Comparison of ENCODE assay signal across 22 mouse cellular contexts in the genomic region with DNA sequence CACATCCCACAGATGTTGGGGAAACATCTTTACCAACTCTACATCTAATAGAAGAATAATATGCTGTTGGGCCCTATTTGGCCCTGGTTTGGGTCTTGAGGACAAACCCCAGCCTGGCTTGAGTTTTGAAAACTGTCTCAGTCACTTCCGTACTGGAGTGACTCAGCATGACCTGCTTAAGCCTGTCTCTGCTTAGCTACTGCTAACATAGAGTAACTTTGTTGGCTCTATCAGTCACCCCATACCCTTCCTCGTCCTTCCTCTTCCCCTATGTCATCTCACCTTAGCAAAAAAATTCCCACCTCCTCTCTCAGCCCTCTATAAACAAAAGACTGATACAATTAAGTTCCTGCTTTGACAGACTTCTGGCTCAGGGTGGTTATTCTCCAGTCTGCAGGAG.
DNase-seq lines count a peak whose midpoint lies in the region; ATAC-seq and TF ChIP-seq lines count a peak whose summit lies in the region.
"Had no signal": no experiment of that assay in that cellular context is flagged by ENCODE, and none has a peak within 500 bp of the region (broad histone marks: within the 10 kb centered on the region; RNA-seq: fewer than 3 reads in every experiment).

No protein-coding gene starts in this region.

- ATAC-seq in hematopoietic stem cell, adult 5-6 weeks (replicated peaks in 1 of 2; ENCODE audit: insufficient read depth in 1 of 2, low FRiP score in 2 of 2, low TSS enrichment in 1 of 2, low read depth in 1 of 2, poor library complexity in 2 of 2, severe bottlenecking in 2 of 2) = peak; percentile 95 to 98
- no peak for ATAC-seq in kidney, embryonic 16.5 days (ENCODE audit: low FRiP score, low TSS enrichment)
- ATAC-seq: CD4-positive, CD25-positive, alpha-beta regulatory T cell, adult 4 months; hindbrain, postnatal 0 days; intestine, embryonic 16.5 days had no signal

- H3K36me3 ChIP-seq in CH12.LX (replicated peaks in 1 of 2; ENCODE audit: control insufficient read depth in 1 of 2, insufficient read depth in 1 of 2, low read length in 1 of 2) = no peaks in the 10 kb centered on the region
- H3K36me3 ChIP-seq in kidney, embryonic 16.5 days (ENCODE audit: insufficient read depth, low read length) = no peaks in the 10 kb centered on the region
- H3K36me3 ChIP-seq: limb, embryonic 10.5 days; neural tube, embryonic 15.5 days had no signal

- peaks cover 0 to 7% of the 10 kb centered on the region in 2 experiments; a peak in 3 of 4 replicates for H3K4me1 ChIP-seq in CH12.LX (ENCODE audit: control insufficient read depth in 1 of 2, insufficient read depth in 2 of 2)
- H3K4me1 ChIP-seq in bone marrow, adult 2 months (ENCODE audit: control insufficient read depth, insufficient read depth, low read length) = no peaks in the 10 kb centered on the region; the same call in 1 of the 2 replicates
- no peaks in the 10 kb centered on the region for H3K4me1 ChIP-seq in kidney, embryonic 16.5 days (ENCODE audit: insufficient read depth, low read length)
- H3K4me1 ChIP-seq: limb, embryonic 10.5 days; neural tube, embryonic 15.5 days had no signal

- H3K79me2 ChIP-seq in CH12.LX (replicated peaks; ENCODE audit: control insufficient read depth, extremely low read depth, insufficient read depth, poor library complexity, severe bottlenecking) = no peaks in the 10 kb centered on the region

- no peak overlapping the region for H3K27ac ChIP-seq in CH12.LX (ENCODE audit: insufficient read depth, low read depth)
- H3K27ac ChIP-seq in bone marrow, adult 2 months (ENCODE audit: control insufficient read depth, insufficient read depth, low read depth, low read length, poor library complexity) = peak overlapping the region; percentile 78; the same call in 1 of the 2 replicates
- H3K27ac ChIP-seq in kidney, embryonic 16.5 days (ENCODE audit: low read length) = no peak overlapping the region
- H3K27ac ChIP-seq: hindbrain, postnatal 0 days; kidney, postnatal 0 days; limb, embryonic 10.5 days; neural tube, embryonic 15.5 days had no signal

- H3K9ac ChIP-seq in CH12.LX (ENCODE audit: insufficient read depth, low read depth) = no peak overlapping the region
- no peak overlapping the region for H3K9ac ChIP-seq in kidney, embryonic 16.5 days (replicated peaks; ENCODE audit: low read length)
- H3K9ac ChIP-seq: neural tube, embryonic 15.5 days had no signal

- in situ Hi-C loops in CH12.LX (cut with MboI; ENCODE audit: low pct_ligation_motif_present, low pct_unique_long_range_greater_than_20kb, low sequenced_read_pairs) = no loop called here

- no peak for DNase-seq in CH12.LX (ENCODE audit: extremely low read depth)
- no peak for DNase-seq in urinary bladder, postnatal 14 days (ENCODE audit: low spot score)
- no peak for DNase-seq in right cerebral cortex, postnatal 14 days
- no peak for DNase-seq in testis, postnatal 14 days (ENCODE audit: low spot score)
- DNase-seq: adrenal gland, postnatal 14 days; cerebellum, adult 9-11 months; gastrocnemius, postnatal 36 days; liver; lung, postnatal 4 days; spleen, adult 18-20 months; thymus, postnatal 14 days had no signal

- no peak overlapping the region for H3K4me2 ChIP-seq in CH12.LX (ENCODE audit: insufficient read depth, low read depth, poor library complexity, severe bottlenecking)
- H3K4me2 ChIP-seq in kidney, embryonic 16.5 days (replicated peaks; ENCODE audit: low read depth, low read length) = no peak overlapping the region
- H3K4me2 ChIP-seq: heart, embryonic 11.5 days; midbrain, embryonic 11.5 days; neural tube, embryonic 15.5 days had no signal

- H3K4me3 ChIP-seq in CH12.LX (replicated peaks in 1 of 3; ENCODE audit: low read depth in 2 of 3, low read length in 2 of 3, poor library complexity in 1 of 3) = no peak overlapping the region
- no peak overlapping the region for H3K4me3 ChIP-seq in bone marrow, adult 2 months (replicated peaks; ENCODE audit: control insufficient read depth, low read depth, low read length)
- no peak overlapping the region for H3K4me3 ChIP-seq in kidney, embryonic 16.5 days (ENCODE audit: low read length)
- H3K4me3 ChIP-seq: limb, embryonic 10.5 days; neural tube, embryonic 15.5 days had no signal

- TF ChIP-seq RAD21 in CH12.LX (IDR thresholded peaks at IDR 0.05; ENCODE audit: low read depth, low read length) = no peak

- no peak for TF ChIP-seq EP300 in CH12.LX (IDR thresholded peaks at IDR 0.05; ENCODE audit: low read length)

- no peak for TF ChIP-seq CTCF in CH12.LX (conservative IDR thresholded peaks at IDR 0.05 in 1 of 2, IDR thresholded peaks at IDR 0.05 in 1 of 2; ENCODE audit: low read depth in 2 of 2, low read length in 2 of 2)
- no peak for TF ChIP-seq CTCF in bone marrow, adult 2 months (IDR thresholded peaks at IDR 0.05; ENCODE audit: control insufficient read depth, insufficient read depth, low read length)

- no peaks in the 10 kb centered on the region for H3K9me3 ChIP-seq in CH12.LX (replicated peaks; ENCODE audit: low read length)
- no peaks in the 10 kb centered on the region for H3K9me3 ChIP-seq in kidney, embryonic 16.5 days (ENCODE audit: low read length)
- H3K9me3 ChIP-seq: limb, embryonic 10.5 days; neural tube, embryonic 15.5 days had no signal

- dilution Hi-C loops in CH12.LX (cut with MboI; ENCODE audit: extremely low pct_ligation_motif_present, extremely low pct_unique_long_range_greater_than_20kb, low sequenced_read_pairs) = no loop called here

- 5% methylated on average over 2 of the region's 2 CpGs for WGBS in bone marrow, adult 2 months
- WGBS in kidney, embryonic 16.5 days = 50% methylated on average over 2 of the region's 2 CpGs

- H3K27me3 ChIP-seq in CH12.LX (replicated peaks) = no peaks in the 10 kb centered on the region
- no peaks in the 10 kb centered on the region for H3K27me3 ChIP-seq in kidney, embryonic 16.5 days (ENCODE audit: insufficient read depth, low read length)
- H3K27me3 ChIP-seq: neural tube, embryonic 15.5 days had no signal

- TF ChIP-seq POLR2A in CH12.LX (IDR thresholded peaks at IDR 0.05; ENCODE audit: low read depth, low read length) = no peak
- no peak for TF ChIP-seq POLR2A in bone marrow, adult 2 months (IDR thresholded peaks at IDR 0.05; ENCODE audit: borderline replicate concordance, control insufficient read depth, low read depth, low read length)

TF ChIP-seq in CH12.LX, 34 proteins besides CTCF, POLR2A, EP300 and RAD21:
- no peak for TF ChIP-seq JUN (IDR thresholded peaks at IDR 0.05; ENCODE audit: insufficient read depth, low read depth, low read length)
- peak; percentile 36; the same call in 1 of the 2 replicates for TF ChIP-seq ELF1 (IDR thresholded peaks at IDR 0.05; ENCODE audit: low read depth, low read length)
- 0 out of 2 replicates have a peak, but pooled peaks have one; percentile 60 for TF ChIP-seq MAFK (IDR thresholded peaks at IDR 0.05; ENCODE audit: insufficient replicate concordance, low read length)
